Mouse (Mus musculus) adrenal gland (tissue): ENCODE results near the gene Gm45716.
"Not testable (repeated sequence)": the region's sequence is repeated elsewhere in the genome, so short reads cannot be mapped to it uniquely, and the experiment has no call there.

Experiments used
- intact Hi-C: fragments of 180-260 bp; cut with DNase I; formaldehyde crosslinking; loops from one replicate; pipeline ENCODE4 v1.15.1; 2025

Gene Gm45716

DNA sequence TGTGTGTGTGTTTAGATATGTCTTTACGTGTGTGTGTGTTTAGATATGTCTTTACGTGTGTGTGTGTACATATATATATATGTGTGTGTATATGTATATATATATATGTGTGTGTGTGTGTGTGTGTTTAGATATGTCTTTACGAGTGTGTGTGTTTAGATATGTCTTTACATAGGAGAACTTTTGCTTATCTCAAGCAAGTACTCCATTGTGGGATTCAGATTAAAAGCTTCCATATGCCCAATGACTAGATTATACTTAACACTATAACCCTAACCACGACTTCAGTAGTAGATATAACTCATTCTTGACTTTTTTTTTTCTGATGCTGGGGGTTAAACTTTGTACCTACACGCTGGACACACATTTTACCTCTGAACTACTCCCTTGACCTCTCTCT lies 92.6 kb downstream of the Gm45716 start:
- intact Hi-C loops: no loop called here

DNA sequence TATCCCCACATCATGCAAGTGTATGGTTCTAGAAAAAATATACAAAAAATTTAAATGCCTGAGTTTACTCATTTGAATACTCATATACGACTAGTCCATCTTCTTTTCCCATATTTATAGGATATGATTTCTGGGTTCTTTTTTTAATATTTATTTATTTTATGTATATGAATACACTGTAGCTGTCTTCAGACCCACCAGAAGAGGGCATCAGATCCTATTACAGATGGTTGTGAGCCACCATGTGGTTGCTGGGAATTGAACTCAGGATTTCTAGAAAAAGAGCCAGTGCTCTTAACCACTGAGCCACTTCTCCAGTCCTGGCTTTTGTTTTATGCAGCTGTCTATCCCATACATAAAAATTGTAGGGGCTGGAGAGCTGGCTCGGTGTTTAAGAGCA lies 94.5 kb downstream of the Gm45716 start:
- intact Hi-C loops: not testable (repeated sequence)

DNA sequence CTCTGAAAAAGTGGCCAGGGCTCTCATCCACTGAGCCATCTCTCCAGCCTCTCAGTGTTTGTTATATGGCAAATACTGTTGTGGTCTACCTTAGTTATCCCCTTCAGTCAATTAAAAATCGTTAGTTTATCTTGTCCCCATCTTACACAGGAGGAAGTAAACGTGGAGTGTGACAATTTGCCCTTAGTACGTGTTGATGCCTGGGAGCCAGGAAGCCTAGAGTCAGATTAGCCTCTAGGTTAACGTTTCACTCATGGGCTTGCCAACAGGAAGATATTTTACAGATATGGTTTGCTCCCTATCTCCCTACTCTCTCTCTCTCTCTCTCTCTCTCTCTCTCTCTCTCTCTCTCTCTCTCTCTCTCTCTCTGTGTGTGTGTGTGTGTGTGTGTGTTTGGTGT lies 95.7 kb downstream of the Gm45716 start:
- intact Hi-C loops: no loop called here

DNA sequence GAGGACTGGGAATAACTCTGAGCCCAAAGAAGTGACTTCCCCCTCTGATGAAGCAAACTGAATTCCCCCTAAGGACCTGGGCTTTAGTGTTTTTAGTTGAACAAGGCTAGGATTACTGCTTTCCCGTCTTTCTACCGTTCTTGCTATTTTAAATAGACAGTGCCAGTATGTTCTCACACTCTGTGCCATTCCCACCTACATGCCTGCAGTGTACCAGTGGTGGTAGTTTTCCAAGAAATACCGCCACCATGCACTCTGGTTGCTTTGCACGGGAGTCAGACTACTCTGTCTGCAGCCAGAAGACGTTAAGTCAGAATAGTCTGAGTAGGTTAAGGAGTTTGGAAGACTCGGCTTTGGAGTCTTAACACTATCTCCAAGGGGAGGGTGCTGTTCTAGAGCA lies 96.1 kb downstream of the Gm45716 start:
- intact Hi-C loops: no loop called here

DNA sequence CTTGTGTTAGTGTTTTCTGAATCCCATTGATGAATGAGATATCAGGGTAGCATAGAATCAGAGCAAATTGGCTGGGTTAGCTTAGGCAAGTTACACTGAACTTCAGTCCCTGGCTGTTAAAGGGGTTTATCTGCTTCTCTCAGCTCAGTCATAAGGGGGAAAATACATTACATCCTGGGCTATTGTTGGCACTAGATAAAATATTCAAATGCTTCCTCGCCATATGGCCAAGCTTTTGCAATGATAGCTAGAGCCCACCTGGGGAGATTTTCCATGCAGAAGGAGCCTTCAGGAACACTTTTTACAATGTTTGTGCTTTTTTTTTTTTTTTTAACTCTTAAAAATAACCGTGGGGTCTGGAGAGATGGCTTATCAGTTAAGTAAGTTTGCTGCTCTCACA lies 96.6 kb downstream of the Gm45716 start:
- intact Hi-C loops: no loop called here

DNA sequence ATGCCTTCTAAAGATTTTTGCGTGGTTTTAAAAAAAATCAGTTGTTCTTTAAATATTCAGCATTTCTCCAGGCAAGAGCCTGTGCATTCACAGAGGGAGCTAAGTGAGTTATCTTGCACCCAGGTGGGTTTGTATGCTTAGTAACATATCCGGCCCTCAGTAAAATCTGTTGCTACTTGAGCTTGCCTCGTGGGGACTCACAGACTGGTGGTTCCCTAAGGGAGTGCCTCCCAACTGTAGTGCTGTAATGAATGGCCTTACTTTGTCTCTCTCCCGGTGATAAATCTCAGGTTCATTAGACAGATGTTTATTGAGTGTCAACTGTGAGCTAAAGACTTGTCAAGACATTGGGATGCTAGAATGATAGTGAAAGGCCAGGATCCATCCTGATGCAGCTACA lies 97.1 kb downstream of the Gm45716 start:
- intact Hi-C loops: no loop called here

DNA sequence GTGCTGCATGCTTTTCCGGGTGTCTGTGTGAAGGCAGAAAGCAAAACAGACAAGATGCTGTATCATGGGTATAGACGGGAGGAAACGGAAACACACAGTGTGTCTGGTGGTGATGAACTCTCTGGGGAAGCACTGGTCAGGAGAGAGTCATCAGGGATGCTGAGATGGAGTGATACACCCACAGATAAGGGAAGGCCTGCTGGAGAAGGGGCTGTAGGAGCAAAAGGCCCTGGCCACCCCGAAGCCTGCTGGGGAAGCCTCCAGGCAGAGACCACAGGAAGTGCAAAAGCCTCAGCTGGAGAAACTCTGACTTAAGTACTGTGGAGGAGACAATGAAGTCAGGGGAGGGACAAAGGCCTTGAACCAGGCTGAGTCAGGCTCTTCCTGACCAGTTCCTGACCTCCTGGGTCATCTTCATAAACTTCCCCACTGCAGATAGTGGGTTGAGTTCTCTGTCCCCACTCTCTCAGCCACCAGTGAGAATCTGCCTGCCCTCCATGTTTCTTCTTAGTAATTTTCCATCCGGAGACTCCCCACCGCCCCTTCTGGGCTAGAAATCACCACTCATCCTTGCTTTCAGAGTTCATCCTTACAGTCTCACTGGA lies 99.2 kb downstream of the Gm45716 start:
- intact Hi-C loops: no loop called here

DNA sequence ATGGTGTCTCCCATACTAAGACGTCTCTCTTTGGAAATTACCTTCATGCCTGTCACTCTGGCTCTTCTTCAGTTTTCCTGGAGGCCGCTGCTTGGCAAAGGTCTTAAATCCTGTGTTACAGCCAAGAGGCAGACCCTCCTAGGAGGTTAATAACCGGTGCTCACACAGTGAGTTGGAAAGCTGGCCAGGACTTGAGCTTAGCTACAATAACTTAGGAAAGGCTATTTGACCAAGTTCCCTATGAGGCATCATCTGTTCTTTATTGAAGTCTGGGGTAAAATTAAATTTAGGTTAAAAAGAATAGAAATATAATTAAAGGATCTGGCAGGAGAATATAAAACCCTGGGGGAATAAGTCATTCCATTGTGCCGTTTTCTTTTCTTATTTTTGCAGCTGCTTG lies 103.7 kb downstream of the Gm45716 start:
- intact Hi-C loops: no loop called here

DNA sequence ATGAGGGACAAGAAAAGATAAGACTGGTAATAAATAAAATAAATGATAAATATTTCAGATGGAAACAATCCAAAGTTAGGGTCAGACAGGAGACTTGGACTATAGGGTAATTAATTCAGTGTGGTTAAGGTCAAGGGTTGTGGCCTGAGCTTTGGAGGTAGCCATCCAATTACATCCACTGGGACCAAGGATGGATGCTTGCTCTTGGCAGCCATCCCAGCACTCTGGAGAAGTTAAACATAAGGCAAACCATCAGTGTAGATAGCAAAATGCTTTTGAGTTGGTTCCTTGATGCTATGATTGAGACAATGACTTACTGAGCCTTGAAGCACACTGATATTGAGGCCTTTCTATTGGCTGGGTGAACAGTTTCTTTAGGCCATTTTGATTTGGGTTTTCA lies 105.3 kb downstream of the Gm45716 start:
- intact Hi-C loops: no loop called here

DNA sequence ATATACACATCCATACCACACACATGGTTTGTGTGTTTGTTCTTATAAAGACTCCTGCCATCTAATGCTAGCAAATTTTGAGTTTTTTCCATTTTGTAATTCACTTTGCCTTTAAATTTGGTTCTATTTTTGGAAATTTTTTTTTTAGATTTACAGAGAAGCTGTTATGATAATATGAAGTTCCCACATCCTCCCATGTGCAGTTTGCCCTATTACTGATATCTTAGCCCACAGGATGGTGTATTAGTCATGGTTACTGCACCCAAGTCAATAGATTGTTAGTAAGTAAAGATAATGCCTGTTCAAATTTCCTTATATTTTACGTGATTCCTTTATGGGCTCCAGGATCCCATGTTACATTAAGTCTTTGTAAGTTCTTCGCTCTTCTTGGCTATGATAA lies 107.1 kb downstream of the Gm45716 start:
- intact Hi-C loops: no loop called here
